Mouse (Mus musculus) forebrain, embryonic 11.5 days (tissue): Measurements from ENCODE around the gene Glt8d2. TPM values are rescaled to one million over a fixed set of nuclear protein-coding genes. Genes with fewer than 3 reads are reported as not detected.

Experiments used
- ATAC-seq: fragments of 200-750 bp; cut with Nextera tagmentation; replicated peaks from 2 replicates; pipeline ENCODE4 v1.8.0; 2017; ENCODE audit warnings: moderate TSS enrichment; ENCODE audit not compliant: low FRiP score
- DNase-seq: peaks from one replicate; pipeline ENCODE4 v3.0.0-alpha.2; 2017; ENCODE audit warnings: low spot score
- H3K27ac ChIP-seq: fragments of 300-500 bp; sonication (generic); 2 replicates; pipeline ENCODE4 v1.5.1; 2014; ENCODE audit warnings: low read depth, low read length
- H3K27me3 ChIP-seq: fragments of 300-500 bp; sonication (generic); 2 replicates; pipeline ENCODE4 v1.6.1; 2014; ENCODE audit warnings: mild to moderate bottlenecking, low read length, mixed read lengths; ENCODE audit not compliant: control insufficient read depth, insufficient read depth
- H3K36me3 ChIP-seq: fragments of 300-500 bp; sonication (generic); 2 replicates; pipeline ENCODE4 v1.6.1; 2014; ENCODE audit warnings: mild to moderate bottlenecking, low read length, moderate library complexity, mixed read lengths; ENCODE audit not compliant: control insufficient read depth, insufficient read depth
- H3K4me1 ChIP-seq: fragments of 300-500 bp; sonication (generic); replicated peaks from 2 replicates; pipeline ENCODE4 v1.6.1; 2014; ENCODE audit warnings: low read length, mixed read lengths; ENCODE audit not compliant: control insufficient read depth, insufficient read depth
- H3K4me2 ChIP-seq: fragments of 300-500 bp; sonication (generic); 2 replicates; pipeline ENCODE4 v1.6.1; 2014; ENCODE audit warnings: low read depth, mild to moderate bottlenecking, low read length, moderate library complexity, mixed read lengths; ENCODE audit not compliant: severe bottlenecking
- H3K4me3 ChIP-seq: fragments of 300-500 bp; sonication (generic); 2 replicates; pipeline ENCODE4 v1.5.1; 2014; ENCODE audit warnings: low read depth, low read length
- H3K9ac ChIP-seq: fragments of 300-500 bp; sonication (generic); 2 replicates; pipeline ENCODE4 v1.6.1; 2014; ENCODE audit warnings: low read length
- H3K9me3 ChIP-seq: fragments of 300-500 bp; sonication (generic); 2 replicates; pipeline ENCODE4 v1.6.1; 2016; ENCODE audit warnings: low read length, mixed read lengths; ENCODE audit not compliant: control insufficient read depth
- WGBS: fragments of 180-500 bp; shearing (Covaris S2); extraction: QIAGEN DNeasy Blood & Tissue Kit; methylation state at CpG from one replicate; pipeline ENCODE4 v1.1.7; 2014; 5-methylcytosine and 5-hydroxymethylcytosine counted together
- polyA plus RNA-seq: library from polyadenylated mRNA; unstranded; fragments of >200 nt; fragmentation: Nextera tagmentation; extraction: Ambion mirVana; gene quantifications from 2 replicates; pipeline ENCODE4 v1.2.1, GENCODE M21; 2014

Glt8d2 gene
- polyA plus RNA-seq, 1 experiment from 2014 or later, result 2.8 TPM

DNA sequence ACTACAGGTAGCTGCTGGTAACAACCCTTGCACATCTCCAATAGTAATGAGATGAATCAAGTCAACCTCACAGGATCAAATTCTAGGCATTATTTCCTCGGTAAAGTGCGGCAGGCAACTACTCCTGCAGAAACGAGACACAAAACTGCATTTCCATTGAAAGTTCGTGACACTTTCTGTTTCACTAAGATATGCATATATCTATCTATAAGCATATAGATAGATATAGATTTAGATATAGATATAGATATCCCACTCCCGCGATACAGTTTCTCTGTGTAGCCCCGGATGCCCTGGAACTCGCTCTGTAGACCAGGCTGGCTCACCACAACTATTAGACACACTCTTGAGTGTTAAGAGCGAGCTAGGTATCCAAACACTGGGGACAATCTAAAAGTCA lies 68.2 kb downstream of the Glt8d2 start:
- DNase-seq (no peak), ATAC-seq (no peak)
- Histone ChIP-seq H3K9me3 (no peaks in the 10 kb centered on the region), H3K36me3 (no peaks in the 10 kb centered on the region), H3K4me2 (peak overlapping the region; percentile 55), H3K9ac (peak overlapping the region; percentile 79), H3K27me3 (no peaks in the 10 kb centered on the region), H3K27ac (no peak overlapping the region), H3K4me1 (no peaks in the 10 kb centered on the region), H3K4me3 (peak overlapping the region; percentile 61)
- WGBS, result 33% methylated on average over 9 of the region's 9 CpGs

Other genes with a start within 250 kb of the Glt8d2 start
- not detected in 2 replicates for gene Gm1553, start 198.0 kb downstream of the Glt8d2 start, polyA plus RNA-seq
- gene 1190007I07Rik, start 67.4 kb downstream of the Glt8d2 start, polyA plus RNA-seq, result 38.7 and 43.0 TPM in 2 replicates
- gene Tdg, start 60.8 kb downstream of the Glt8d2 start, polyA plus RNA-seq, result 337 and 342 TPM in 2 replicates
- 28.9 and 30.4 TPM in 2 replicates for gene Hcfc2, start 5.5 kb upstream of the Glt8d2 start, polyA plus RNA-seq
- 77.3 and 81.6 TPM in 2 replicates for gene Nfyb, start 73.5 kb upstream of the Glt8d2 start, polyA plus RNA-seq
- gene Txnrd1, start 143.3 kb upstream of the Glt8d2 start, polyA plus RNA-seq, result 214 and 221 TPM in 2 replicates
- gene Eid3, start 176.0 kb upstream of the Glt8d2 start, polyA plus RNA-seq, result 0.89 and 1.0 TPM in 2 replicates